Mouse (Mus musculus): Measurements from ENCODE around the gene Rnf103. TPM values are rescaled to one million over a fixed set of nuclear protein-coding genes. Genes with fewer than 3 reads are reported as not detected.

The Rnf103 gene
- total RNA-seq, 2 experiments from 2014 or later = 9.2 to 10.5 TPM

Other genes starting within 250 kb of the Rnf103 start
- gene Krcc1, start 222.2 kb upstream of the Rnf103 start, total RNA-seq (2015; ENCODE audit: low replicate concordance) = 21.8 and 56.9 TPM in 2 replicates
- gene Krcc1, start 222.2 kb upstream of the Rnf103 start, total RNA-seq (2017; ENCODE audit: low replicate concordance) = 42.4 and 49.0 TPM in 2 replicates
- gene Smyd1, start 171.7 kb upstream of the Rnf103 start, total RNA-seq (2015; ENCODE audit: low replicate concordance) = not detected in 2 replicates
- gene Smyd1, start 171.7 kb upstream of the Rnf103 start, total RNA-seq (2017; ENCODE audit: low replicate concordance) = not detected in 2 replicates
- gene Cd8b1, start 171.1 kb upstream of the Rnf103 start, total RNA-seq (2015; ENCODE audit: low replicate concordance) = 0.84 and 1.4 TPM in 2 replicates
- 0.51 TPM in 1 of 2 replicates, not detected in the other for gene Cd8b1, start 171.1 kb upstream of the Rnf103 start, total RNA-seq (2017; ENCODE audit: low replicate concordance)
- not detected in 2 replicates for gene Cd8a, start 120.5 kb upstream of the Rnf103 start, total RNA-seq (2015; ENCODE audit: low replicate concordance)
- gene Cd8a, start 120.5 kb upstream of the Rnf103 start, total RNA-seq (2017; ENCODE audit: low replicate concordance) = 0.39 TPM in 1 of 2 replicates, not detected in the other
- 58.3 and 66.3 TPM in 2 replicates for gene Rmnd5a, start 53.3 kb upstream of the Rnf103 start, total RNA-seq (2015; ENCODE audit: low replicate concordance)
- gene Rmnd5a, start 53.3 kb upstream of the Rnf103 start, total RNA-seq (2017; ENCODE audit: low replicate concordance) = 75.7 and 82.6 TPM in 2 replicates
- gene Chmp3, start 49.9 kb downstream of the Rnf103 start, total RNA-seq (2015; ENCODE audit: low replicate concordance) = 57.4 and 62.0 TPM in 2 replicates
- gene Chmp3, start 49.9 kb downstream of the Rnf103 start, total RNA-seq (2017; ENCODE audit: low replicate concordance) = 133 and 187 TPM in 2 replicates
- 40.2 and 46.9 TPM in 2 replicates for gene Kdm3a, start 139.1 kb downstream of the Rnf103 start, total RNA-seq (2015; ENCODE audit: low replicate concordance)
- gene Kdm3a, start 139.1 kb downstream of the Rnf103 start, total RNA-seq (2017; ENCODE audit: low replicate concordance) = 39.4 and 67.0 TPM in 2 replicates
- gene Reep1, start 213.7 kb downstream of the Rnf103 start, total RNA-seq (2015; ENCODE audit: low replicate concordance) = not detected in 2 replicates
- not detected in 2 replicates for gene Reep1, start 213.7 kb downstream of the Rnf103 start, total RNA-seq (2017; ENCODE audit: low replicate concordance)